Mouse (Mus musculus) adrenal gland (tissue): ENCODE results near the gene Cnmd.

Experiments used
- intact Hi-C: fragments of 180-260 bp; cut with DNase I; formaldehyde crosslinking; loops from one replicate; pipeline ENCODE4 v1.15.1; 2025

Gene Cnmd

GRCm38 (mm10) chr14:79649680-79650079, 12.3 kb downstream of the Cnmd start:
- intact Hi-C loops, result no loop called here

DNA sequence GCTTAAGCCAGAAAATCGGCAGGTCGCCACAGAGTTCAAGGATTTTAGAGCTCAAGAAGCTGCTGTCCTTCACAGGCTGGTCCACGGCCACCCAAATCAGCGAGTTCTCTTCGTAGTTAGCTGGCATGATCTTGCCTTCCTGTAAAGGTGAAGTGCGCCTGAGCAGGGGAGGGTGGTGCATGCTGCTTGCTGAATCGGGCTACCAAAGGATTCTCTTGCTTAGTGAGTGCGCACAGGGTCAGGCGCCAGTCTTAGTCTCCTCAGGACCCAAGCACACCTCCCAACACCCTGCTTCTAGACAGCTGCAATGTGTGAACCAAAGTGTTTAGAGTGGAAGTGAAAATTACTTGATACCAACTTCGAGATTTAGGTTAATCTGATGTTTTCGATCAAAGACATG, 16.6 kb downstream of the Cnmd start:
- intact Hi-C loops, result no loop called here

DNA sequence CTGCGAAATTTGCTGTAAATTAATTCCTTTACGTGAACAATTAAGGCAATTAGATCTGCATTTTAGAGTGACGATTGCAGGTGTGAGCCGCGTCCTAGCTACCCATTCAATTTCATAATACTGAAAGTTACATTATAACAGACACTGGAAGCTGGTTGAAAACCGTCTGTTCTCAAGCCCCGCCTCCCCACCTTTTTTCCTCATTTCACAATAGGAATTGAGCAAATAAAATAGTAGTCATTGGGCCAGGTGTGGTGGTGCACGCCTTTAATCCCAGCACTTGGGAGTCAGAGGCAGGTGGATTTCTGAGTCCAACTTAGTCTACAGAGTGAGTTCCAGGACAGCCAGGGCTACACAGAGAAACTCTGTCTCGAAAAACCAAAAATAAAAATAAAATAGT, 19.9 kb downstream of the Cnmd start:
- intact Hi-C loops, result no loop called here

GRCm38 (mm10) chr14:79636814-79637213, 25.2 kb downstream of the Cnmd start:
- intact Hi-C loops, result no loop called here

DNA sequence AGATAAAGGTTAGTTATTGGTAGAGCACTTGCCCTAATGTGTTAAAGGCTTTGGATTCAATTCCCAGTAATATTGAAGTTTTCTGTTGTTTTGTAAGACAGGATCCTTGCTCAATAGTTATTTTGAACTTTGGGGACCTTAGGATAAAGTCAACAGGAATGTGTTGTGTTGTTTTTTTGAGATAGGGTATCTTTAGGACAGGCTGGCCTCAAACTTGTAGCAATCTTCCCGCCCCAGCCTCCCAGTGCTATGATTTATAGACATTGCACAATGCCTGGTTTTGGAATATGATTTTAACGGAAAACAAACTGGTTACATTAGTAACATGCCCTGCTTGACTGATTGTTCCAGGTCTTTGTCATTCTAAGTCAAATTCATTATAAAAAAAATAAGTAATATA, 28.8 kb downstream of the Cnmd start:
- intact Hi-C loops, result no loop called here

GRCm38 (mm10) chr14:79632330-79632729, 29.6 kb downstream of the Cnmd start:
- intact Hi-C loops, result no loop called here

DNA sequence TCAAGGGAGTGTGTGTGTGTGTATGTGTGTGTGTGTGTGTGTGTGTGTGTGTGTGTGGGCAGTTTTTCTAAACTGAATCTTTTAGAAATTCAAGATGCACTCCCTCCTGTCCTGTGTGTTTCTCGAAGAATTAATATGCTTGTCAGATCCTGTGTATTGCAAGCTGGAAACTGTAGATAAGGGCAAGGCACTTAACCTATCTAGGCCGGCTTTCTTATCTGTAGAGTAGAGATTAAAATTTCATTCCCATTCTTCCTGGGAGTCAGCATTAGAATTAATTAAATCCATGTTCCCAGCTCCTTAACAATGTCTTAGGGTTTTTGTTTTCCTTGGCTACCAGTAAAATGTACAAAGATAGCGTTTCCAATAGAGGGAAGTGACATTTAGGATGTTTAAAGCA, 40.8 kb downstream of the Cnmd start:
- intact Hi-C loops, result no loop called here

DNA sequence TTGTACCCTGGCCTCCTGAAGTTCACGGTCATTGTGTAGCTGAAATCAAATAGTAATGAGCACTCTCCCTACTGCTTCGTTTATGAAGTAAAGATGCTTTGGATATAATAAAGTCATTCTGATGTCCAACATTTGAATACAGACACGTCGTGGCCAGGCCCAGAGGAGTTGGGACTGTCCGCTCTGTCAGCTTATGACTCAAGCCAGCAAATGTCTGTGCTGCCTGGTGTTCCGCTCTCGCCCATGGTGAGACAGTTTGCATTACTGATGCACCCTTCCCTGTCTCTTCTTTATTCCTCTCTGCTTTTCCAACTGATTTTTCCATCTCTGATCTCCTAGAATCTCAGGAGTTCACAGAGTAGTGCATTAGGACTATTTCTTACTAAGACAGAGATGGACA, 42.2 kb downstream of the Cnmd start:
- intact Hi-C loops, result loop anchor here (5.0 kb wide), 1 partner anchor 42 kb away; the partner anchor contains the start of gene Cnmd

DNA sequence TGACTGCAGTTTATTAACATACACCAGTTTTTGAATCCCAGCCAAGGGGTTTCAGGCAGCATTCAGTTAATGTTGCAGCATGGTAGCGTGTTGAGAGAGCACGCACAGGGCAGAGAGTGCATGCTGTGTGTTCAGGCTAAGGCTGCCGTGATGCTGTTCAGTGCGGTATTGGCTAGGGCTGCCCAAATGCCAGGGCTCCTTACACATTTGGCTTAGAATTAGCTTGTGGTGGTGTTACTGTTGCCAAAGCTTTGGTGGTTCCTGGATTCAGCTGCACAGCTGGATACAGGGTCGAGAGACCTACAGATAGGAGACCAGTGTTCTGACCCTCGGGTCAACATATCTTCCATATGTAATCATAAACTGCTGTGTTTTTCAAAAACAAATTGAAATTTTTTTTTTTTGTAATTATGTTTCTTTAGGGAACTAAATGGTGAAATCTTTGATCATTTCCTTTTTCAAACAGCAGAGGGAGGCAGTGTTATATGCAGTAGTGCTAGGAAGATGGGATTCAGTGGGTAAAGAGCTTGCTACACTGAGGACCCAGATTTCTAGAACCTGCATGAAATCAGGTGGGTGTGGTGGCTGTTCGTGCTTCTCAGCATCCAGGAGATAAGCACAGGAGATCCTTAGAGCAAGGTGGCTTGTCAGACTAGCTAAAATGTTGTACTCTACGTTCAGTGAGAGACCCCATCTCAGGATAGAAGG, 44.7 kb downstream of the Cnmd start:
- intact Hi-C loops, result loop anchor here (5.0 kb wide), 1 partner anchor 45 kb away; the partner anchor contains the start of gene Cnmd

DNA sequence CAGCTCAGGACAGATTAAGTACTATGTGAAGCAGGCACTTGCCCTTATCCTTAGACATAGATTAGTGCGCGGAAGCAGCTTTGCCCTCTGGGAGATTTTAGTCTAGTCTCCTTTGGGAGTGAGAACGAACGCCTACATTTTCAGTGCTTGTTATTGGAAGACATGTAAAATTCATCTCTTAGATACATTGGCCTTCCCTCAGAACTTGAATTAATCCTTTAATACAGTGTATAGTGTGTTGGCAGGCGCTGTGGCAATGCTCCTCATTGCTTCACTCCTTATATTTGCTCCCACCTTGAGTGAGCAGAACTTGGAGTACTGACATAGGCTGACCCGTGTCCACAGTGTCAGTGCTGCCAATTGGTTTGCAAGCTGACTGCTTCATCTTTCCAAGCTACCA, 53.7 kb downstream of the Cnmd start:
- intact Hi-C loops, result no loop called here

DNA sequence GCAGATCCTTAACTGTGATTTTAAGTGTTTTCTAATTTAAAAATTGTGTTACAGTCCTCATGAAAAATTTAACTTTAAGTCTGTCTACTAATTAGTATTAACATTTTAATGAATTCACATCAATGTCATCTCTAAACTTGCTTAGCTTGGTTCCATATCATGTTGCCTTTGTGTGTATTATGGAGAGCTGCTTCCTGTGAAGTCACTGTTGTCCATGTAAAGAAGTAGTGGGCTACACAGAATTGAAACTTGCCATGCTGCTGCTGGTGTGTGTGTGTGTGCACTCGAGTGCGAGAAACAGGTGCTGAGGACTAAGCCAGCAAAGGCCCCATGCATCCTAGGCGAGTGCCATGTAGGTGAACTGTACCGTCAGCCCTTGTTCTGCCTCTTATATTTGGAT, 54.6 kb downstream of the Cnmd start:
- intact Hi-C loops, result no loop called here

DNA sequence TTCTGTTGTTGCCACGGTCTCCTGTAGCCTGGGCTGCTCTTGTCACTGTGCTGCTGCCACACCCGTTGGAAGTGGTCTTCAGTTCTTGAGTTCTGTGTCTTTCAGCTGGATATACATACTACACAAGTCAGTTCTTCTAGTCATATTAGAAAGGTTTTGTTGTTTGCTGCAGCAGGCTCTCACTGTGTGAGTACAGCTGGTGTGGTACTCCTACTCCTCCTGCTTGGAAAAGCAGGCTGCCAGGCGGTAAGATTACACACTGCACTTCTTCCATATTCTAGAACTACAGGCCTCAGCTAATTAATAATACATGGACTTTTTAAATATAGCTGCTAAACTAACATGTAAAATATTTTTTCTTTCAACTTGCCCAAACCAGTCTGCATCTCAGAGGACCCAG, 55.1 kb downstream of the Cnmd start:
- intact Hi-C loops, result no loop called here

DNA sequence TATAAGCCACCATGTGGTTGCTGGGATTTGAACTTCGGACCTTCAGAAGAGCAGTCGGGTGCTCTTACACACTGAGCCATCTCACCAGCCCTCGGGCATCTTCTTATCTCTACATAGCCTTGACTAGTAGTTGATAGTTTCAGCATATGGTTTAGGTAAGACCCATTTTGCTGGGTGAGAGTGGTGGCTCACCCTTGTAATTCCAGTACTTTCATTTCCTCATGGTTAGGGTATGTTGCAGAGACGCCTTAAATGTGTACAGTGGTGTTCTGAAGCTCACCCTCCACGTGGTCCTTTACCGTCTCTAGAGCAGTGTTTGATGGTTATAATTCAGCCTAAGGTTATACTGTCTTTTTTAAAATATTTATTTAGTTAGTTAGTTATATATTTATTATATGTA, 55.6 kb downstream of the Cnmd start:
- intact Hi-C loops, result no loop called here

DNA sequence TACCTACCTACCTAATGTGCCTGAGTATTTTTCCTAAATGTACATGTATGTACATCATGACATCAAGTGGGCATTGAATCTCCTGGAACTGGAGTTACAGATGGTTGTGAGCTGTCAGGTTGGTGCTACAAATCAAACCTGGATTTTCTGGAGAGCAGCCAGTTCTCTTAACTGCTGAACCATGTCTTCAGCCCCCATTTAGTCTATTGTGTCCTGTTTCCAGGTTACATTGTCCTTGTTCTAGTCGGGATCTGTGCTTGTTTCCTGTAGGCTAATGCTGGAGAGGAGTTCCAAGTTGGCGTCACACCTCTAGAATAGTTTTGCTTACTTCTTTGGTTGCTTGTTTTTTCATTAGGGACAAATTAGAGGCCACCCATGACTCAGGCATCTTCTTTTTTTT, 56.1 kb downstream of the Cnmd start:
- intact Hi-C loops, result no loop called here

DNA sequence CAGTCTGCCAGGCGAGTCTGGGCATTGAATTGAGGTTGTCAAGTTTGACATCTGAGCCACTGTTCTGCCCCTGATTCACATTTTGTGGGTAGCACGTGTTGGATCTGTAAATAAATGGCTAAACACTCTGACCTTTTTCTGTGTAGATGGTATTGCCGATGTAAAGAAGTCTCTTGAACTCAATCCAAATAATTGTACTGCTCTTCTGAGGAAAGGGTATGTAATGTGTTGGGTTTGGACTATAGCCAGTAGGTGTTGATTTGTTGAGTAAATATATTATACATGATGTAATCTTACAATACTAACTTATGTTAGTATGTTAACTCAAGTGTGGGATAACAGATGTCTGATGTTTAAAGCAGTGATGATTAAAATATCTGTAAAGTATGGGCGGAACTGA, 65.4 kb downstream of the Cnmd start:
- intact Hi-C loops, result no loop called here

- intact Hi-C loops, result no loop called here
These were observed 67.9 kb downstream of the Cnmd start for GRCm38 (mm10) chr14:79594069-79594468.

DNA sequence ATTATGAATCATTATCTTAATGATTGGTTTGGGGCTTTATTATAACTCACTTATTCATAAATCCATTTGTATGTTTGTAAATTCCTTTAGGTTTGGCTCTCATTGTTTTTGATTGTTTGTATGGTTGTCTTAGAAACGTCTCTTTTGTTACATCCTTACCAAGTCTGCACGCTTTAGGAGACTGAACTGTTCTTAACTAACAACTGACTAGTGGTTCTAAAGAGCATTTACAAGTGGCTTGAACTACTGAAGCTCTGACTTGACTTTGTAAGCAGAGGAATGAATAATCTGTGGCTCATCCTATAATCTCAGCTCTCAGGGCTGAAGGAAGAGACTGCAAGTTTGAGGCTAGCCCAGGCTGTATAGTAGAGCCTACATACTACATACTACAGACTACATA, 70.4 kb downstream of the Cnmd start:
- intact Hi-C loops, result no loop called here

GRCm38 (mm10) chr14:79590916-79591315, 71.1 kb downstream of the Cnmd start:
- intact Hi-C loops, result no loop called here

DNA sequence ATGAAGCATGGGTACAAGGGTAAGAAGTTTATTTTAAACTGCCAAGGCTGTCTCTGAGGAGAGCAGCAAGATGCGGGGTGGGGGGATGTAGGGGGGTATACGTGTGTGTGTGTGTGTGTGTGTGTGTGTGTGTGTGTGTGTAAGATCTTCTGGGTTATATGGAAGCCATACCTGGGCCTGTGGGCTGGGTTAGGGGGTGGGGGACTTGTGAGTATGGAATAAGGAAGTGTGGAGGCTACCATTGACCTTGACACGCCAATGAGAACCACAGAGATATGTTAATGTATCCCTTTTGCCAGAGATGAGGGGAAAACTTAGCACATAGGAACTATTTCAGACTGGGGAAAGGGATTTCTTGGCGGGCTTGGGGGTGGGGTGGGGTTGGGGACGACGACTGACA, 72.6 kb downstream of the Cnmd start:
- intact Hi-C loops, result no loop called here

DNA sequence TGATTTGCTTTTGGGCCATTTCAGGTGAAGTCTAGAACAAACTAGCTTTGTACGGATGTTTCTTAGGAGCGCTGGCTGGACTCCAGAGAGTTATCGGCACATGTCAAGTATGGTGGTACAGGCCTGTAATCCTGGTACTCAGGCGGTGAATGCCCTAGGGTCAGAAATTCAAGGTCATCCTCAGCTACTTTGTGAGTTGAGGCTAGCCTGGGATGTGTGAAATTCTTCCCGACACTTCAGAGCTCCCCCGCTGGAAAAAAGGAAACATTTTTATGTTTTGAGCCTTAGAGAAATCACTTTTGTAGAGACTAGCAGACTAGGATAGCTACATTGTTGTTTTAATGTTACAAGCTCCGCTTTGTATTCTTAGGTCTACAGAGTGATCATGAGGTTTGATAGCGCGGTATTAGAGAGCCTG, 73.4 kb downstream of the Cnmd start:
- intact Hi-C loops, result no loop called here

DNA sequence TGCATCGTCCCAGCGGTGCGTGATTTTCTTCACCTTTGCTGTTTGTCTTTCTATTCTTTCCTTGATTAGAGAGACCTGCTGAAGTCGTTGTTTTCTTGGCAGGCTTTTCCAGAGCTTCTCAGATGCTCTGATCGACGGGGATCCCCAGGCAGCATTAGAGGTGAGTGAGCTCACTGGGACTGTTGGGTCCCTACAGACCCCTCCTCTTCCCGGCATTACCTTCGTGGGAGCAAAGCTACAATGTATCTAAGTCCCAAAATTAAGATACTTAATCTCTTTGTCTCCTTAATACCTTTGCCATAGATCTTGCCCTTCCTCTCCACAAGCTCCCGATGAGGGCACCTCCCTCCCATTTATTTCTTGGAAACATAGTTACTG, 74.1 kb downstream of the Cnmd start:
- intact Hi-C loops, result no loop called here
